Mouse (Mus musculus): ENCODE measurements around the gene Vgll3.

GRCm38 (mm10) chr16:65823721-65824120 lies 8.7 kb downstream of the Vgll3 start:
- TF ChIP-seq CTCF (IDR thresholded peaks at IDR 0.05; ENCODE audit: borderline replicate concordance, insufficient read depth, low read depth, low read length) (no peak), POLR2A (IDR thresholded peaks at IDR 0.05; ENCODE audit: borderline replicate concordance, insufficient read depth, low read length) (no peak)

Measured in cerebellum, adult 2 months (tissue).